Mouse (Mus musculus): ENCODE measurements around the gene Pabpc4.

Gene Pabpc4

GRCm38 (mm10) chr4:123261721-123262401, at the start of gene Pabpc4:
TSS of gene Pabpc4 (plus strand) at chr4:123262351.
- in situ Hi-C loops (cut with MboI, MseI) = no loop called here

GRCm38 (mm10) chr4:123213975-123214374, 48.2 kb upstream of the Pabpc4 start:
- in situ Hi-C loops (cut with MboI, MseI) = no loop called here

GRCm38 (mm10) chr4:123215367-123215766, 46.8 kb upstream of the Pabpc4 start:
- in situ Hi-C loops (cut with MboI, MseI) = no loop called here

GRCm38 (mm10) chr4:123216782-123217181, 45.4 kb upstream of the Pabpc4 start:
- in situ Hi-C loops (cut with MboI, MseI) = no loop called here

GRCm38 (mm10) chr4:123219720-123220357, 42.3 kb upstream of the Pabpc4 start:
- in situ Hi-C loops (cut with MboI, MseI) = loop anchor here (5.0 kb wide), 1 partner anchor 37 kb away; no protein-coding TSS in a partner anchor

GRCm38 (mm10) chr4:123220637-123221036, 41.5 kb upstream of the Pabpc4 start:
- in situ Hi-C loops (cut with MboI, MseI) = loop anchor here (5.0 kb wide), 1 partner anchor 37 kb away; no protein-coding TSS in a partner anchor

GRCm38 (mm10) chr4:123223309-123223708, 38.8 kb upstream of the Pabpc4 start:
- in situ Hi-C loops (cut with MboI, MseI) = loop anchor here (5.0 kb wide), 1 partner anchor 34 kb away; no protein-coding TSS in a partner anchor

- in situ Hi-C loops (cut with MboI, MseI) = no loop called here
These were observed 36.3 kb upstream of the Pabpc4 start for GRCm38 (mm10) chr4:123225718-123226403.

- in situ Hi-C loops (cut with MboI, MseI) = no loop called here
These were observed 34.4 kb upstream of the Pabpc4 start for GRCm38 (mm10) chr4:123227707-123228106.

GRCm38 (mm10) chr4:123228270-123228669, 33.9 kb upstream of the Pabpc4 start:
- in situ Hi-C loops (cut with MboI, MseI) = no loop called here

- in situ Hi-C loops (cut with MboI, MseI) = no loop called here
These were observed 33.0 kb upstream of the Pabpc4 start for GRCm38 (mm10) chr4:123229166-123229565.

- in situ Hi-C loops (cut with MboI, MseI) = no loop called here
These were observed 29.3 kb upstream of the Pabpc4 start for GRCm38 (mm10) chr4:123232841-123233240.

GRCm38 (mm10) chr4:123233492-123234084, 28.6 kb upstream of the Pabpc4 start, which contains the start of gene Heyl:
TSS of gene Heyl (plus strand) at chr4:123233556.
- in situ Hi-C loops (cut with MboI, MseI) = no loop called here

- in situ Hi-C loops (cut with MboI, MseI) = no loop called here
These were observed 26.2 kb upstream of the Pabpc4 start for GRCm38 (mm10) chr4:123235835-123236430.

GRCm38 (mm10) chr4:123236431-123237031, 25.6 kb upstream of the Pabpc4 start:
- in situ Hi-C loops (cut with MboI, MseI) = no loop called here

- in situ Hi-C loops (cut with MboI, MseI) = no loop called here
These were observed 24.5 kb upstream of the Pabpc4 start for GRCm38 (mm10) chr4:123237386-123238266.

GRCm38 (mm10) chr4:123239361-123240203, 22.6 kb upstream of the Pabpc4 start:
- in situ Hi-C loops (cut with MboI, MseI) = no loop called here

- in situ Hi-C loops (cut with MboI, MseI) = no loop called here
These were observed 15.9 kb upstream of the Pabpc4 start for GRCm38 (mm10) chr4:123246221-123246620.

GRCm38 (mm10) chr4:123246651-123247050, 15.5 kb upstream of the Pabpc4 start:
- in situ Hi-C loops (cut with MboI, MseI) = no loop called here

Data from T-helper 1 cell (primary cell).